7 mouse cellular contexts compared by ENCODE assay signal in genomic region chr5:30606424-30607073, GRCm38 (mm10). TPM values are rescaled to one million over a fixed set of nuclear protein-coding genes. Genes with fewer than 3 reads are reported as not detected.
DNase-seq lines count a peak whose midpoint lies in the region; ATAC-seq lines count a peak whose summit lies in the region.

No protein-coding gene starts in this region.

- no peaks in the 10 kb centered on the region for H3K36me3 ChIP-seq in midbrain, embryonic 16.5 days (ENCODE audit: control insufficient read depth, insufficient read depth, low read length)
- H3K36me3 ChIP-seq in midbrain, embryonic 11.5 days (ENCODE audit: control insufficient read depth, insufficient read depth, low read length), result no peaks in the 10 kb centered on the region
- no peaks in the 10 kb centered on the region for H3K36me3 ChIP-seq in hindbrain, embryonic 16.5 days (ENCODE audit: control insufficient read depth, insufficient read depth, low read length)

- ATAC-seq in midbrain, embryonic 16.5 days, result peak; percentile 34; the same call in 1 of the 2 replicates
- ATAC-seq in midbrain, embryonic 11.5 days (ENCODE audit: low FRiP score), result no peak
- peak; percentile 89 for ATAC-seq in hindbrain, embryonic 16.5 days
- no peak for ATAC-seq in megakaryocyte-erythroid progenitor cell, adult 5-6 weeks (replicated peaks; ENCODE audit: low FRiP score, low TSS enrichment, poor library complexity, severe bottlenecking)

- no peak for DNase-seq in midbrain, embryonic 11.5 days (ENCODE audit: low spot score, missing footprints)
- DNase-seq in frontal cortex, postnatal 25 days (ENCODE audit: low spot score in 2 of 2), result peak; percentile 55 to 62
- peak; percentile 71 to 72 for DNase-seq in right cerebral cortex, adult 2 months (ENCODE audit: low spot score in 2 of 2)
- no peak for DNase-seq in lung, adult 18-20 months

- H3K4me3 ChIP-seq in midbrain, embryonic 16.5 days (ENCODE audit: low read depth, low read length), result no peak overlapping the region
- H3K4me3 ChIP-seq in midbrain, embryonic 11.5 days (ENCODE audit: low read depth, low read length), result no peak overlapping the region
- H3K4me3 ChIP-seq in hindbrain, embryonic 16.5 days (ENCODE audit: low read length), result no peak overlapping the region

- H3K4me2 ChIP-seq in midbrain, embryonic 16.5 days (ENCODE audit: low read length), result no peak overlapping the region
- no peak overlapping the region for H3K4me2 ChIP-seq in midbrain, embryonic 11.5 days
- H3K4me2 ChIP-seq in hindbrain, embryonic 16.5 days (ENCODE audit: low read length), result no peak overlapping the region

- no peaks in the 10 kb centered on the region for H3K4me1 ChIP-seq in midbrain, embryonic 16.5 days (ENCODE audit: control insufficient read depth, insufficient read depth, low read length)
- H3K4me1 ChIP-seq in midbrain, embryonic 11.5 days (ENCODE audit: control insufficient read depth, insufficient read depth, low read length), result peaks cover 5% of the 10 kb centered on the region; the same call in 1 of the 2 replicates
- H3K4me1 ChIP-seq in hindbrain, embryonic 16.5 days (ENCODE audit: control insufficient read depth, insufficient read depth, low read depth, low read length), result peaks cover 6% of the 10 kb centered on the region; the same call in 1 of the 2 replicates

- no peak overlapping the region for H3K27ac ChIP-seq in midbrain, embryonic 16.5 days (ENCODE audit: low read length)
- no peak overlapping the region for H3K27ac ChIP-seq in midbrain, embryonic 11.5 days (ENCODE audit: low read depth, low read length)
- H3K27ac ChIP-seq in hindbrain, embryonic 16.5 days (ENCODE audit: low read depth, low read length), result no peak overlapping the region; the same call in 1 of the 2 replicates

- no peaks in the 10 kb centered on the region for H3K9me3 ChIP-seq in midbrain, embryonic 16.5 days (replicated peaks; ENCODE audit: control insufficient read depth, low read length, poor library complexity, severe bottlenecking)
- H3K9me3 ChIP-seq in midbrain, embryonic 11.5 days (ENCODE audit: control insufficient read depth, low read length), result no peaks in the 10 kb centered on the region
- no peaks in the 10 kb centered on the region for H3K9me3 ChIP-seq in hindbrain, embryonic 16.5 days (ENCODE audit: control insufficient read depth, low read length)

- WGBS in midbrain, embryonic 16.5 days, result 66% methylated on average over 16 of the region's 16 CpGs
- 76% methylated on average over 16 of the region's 16 CpGs for WGBS in midbrain, embryonic 11.5 days
- WGBS in hindbrain, embryonic 16.5 days, result 58% methylated on average over 15 of the region's 16 CpGs

- H3K27me3 ChIP-seq in midbrain, embryonic 16.5 days (ENCODE audit: control insufficient read depth, insufficient read depth, low read depth, low read length), result no peaks in the 10 kb centered on the region
- no peaks in the 10 kb centered on the region for H3K27me3 ChIP-seq in midbrain, embryonic 11.5 days (ENCODE audit: control insufficient read depth, insufficient read depth, low read length)
- no peaks in the 10 kb centered on the region for H3K27me3 ChIP-seq in hindbrain, embryonic 16.5 days (replicated peaks; ENCODE audit: control insufficient read depth, insufficient read depth, low read length)

- H3K9ac ChIP-seq in midbrain, embryonic 16.5 days (ENCODE audit: low read depth, low read length), result no peak overlapping the region
- H3K9ac ChIP-seq in midbrain, embryonic 11.5 days (ENCODE audit: low read length), result no peak overlapping the region
- no peak overlapping the region for H3K9ac ChIP-seq in hindbrain, embryonic 16.5 days (ENCODE audit: low read depth, low read length)

RNA-seq across cellular contexts. Expression of gene Kcnk3, which starts 18.6 kb away (rescaled TPM):
- 6.1 and 6.6 TPM in 2 replicates for polyA plus RNA-seq in midbrain, embryonic 16.5 days (2015; fragmentation: Nextera tagmentation; extraction: Ambion mirVana)
- polyA plus RNA-seq in midbrain, embryonic 11.5 days (2014; fragmentation: Nextera tagmentation; extraction: Ambion mirVana), result 0.27 and 0.50 TPM in 2 replicates
- 8.0 and 10.6 TPM in 2 replicates for polyA plus RNA-seq in hindbrain, embryonic 16.5 days (2015; fragmentation: Nextera tagmentation; extraction: Ambion mirVana)
- total RNA-seq in megakaryocyte-erythroid progenitor cell, adult 5-6 weeks (2014; fragmentation: Nextera tagmentation), result not detected in 2 replicates
- 0.04 TPM in 1 of 2 replicates, not detected in the other for total RNA-seq in megakaryocyte-erythroid progenitor cell, adult 5-6 weeks (2017)

RNA-seq across cellular contexts. Expression of gene Slc35f6, which starts 41.2 kb away (rescaled TPM):
- polyA plus RNA-seq in midbrain, embryonic 16.5 days (2015; fragmentation: Nextera tagmentation; extraction: Ambion mirVana), result 32.3 and 33.0 TPM in 2 replicates
- 22.6 and 28.4 TPM in 2 replicates for polyA plus RNA-seq in midbrain, embryonic 11.5 days (2014; fragmentation: Nextera tagmentation; extraction: Ambion mirVana)
- 33.6 and 35.4 TPM in 2 replicates for polyA plus RNA-seq in hindbrain, embryonic 16.5 days (2015; fragmentation: Nextera tagmentation; extraction: Ambion mirVana)
- 18.5 and 23.4 TPM in 2 replicates for total RNA-seq in megakaryocyte-erythroid progenitor cell, adult 5-6 weeks (2014; fragmentation: Nextera tagmentation)
- total RNA-seq in megakaryocyte-erythroid progenitor cell, adult 5-6 weeks (2017), result 6.8 and 8.9 TPM in 2 replicates

Comparison
In these comparisons a context has a peak if more than half of its experiments do, and no peak if none do; other contexts are left out.
1. ATAC-seq: peak in midbrain, embryonic 16.5 days (single experiment) and hindbrain, embryonic 16.5 days (single experiment); none in midbrain, embryonic 11.5 days (single experiment) and megakaryocyte-erythroid progenitor cell, adult 5-6 weeks (single experiment).
2. DNase-seq: peak in frontal cortex, postnatal 25 days (2 of 2) and right cerebral cortex, adult 2 months (2 of 2); none in midbrain, embryonic 11.5 days (single experiment) and lung, adult 18-20 months (0 of 2).